Mouse (Mus musculus) R1 (cell line): Measurements from ENCODE around the gene Adarb2.
"Not testable (repeated sequence)": the region's sequence is repeated elsewhere in the genome, so short reads cannot be mapped to it uniquely, and the experiment has no call there.

Source experiments
- DNase-seq: peaks from one replicate; pipeline ENCODE4 v3.0.0-alpha.2; 2018; ENCODE audit warnings: low read depth, low spot score

Adarb2 gene

GRCm38 (mm10) chr13:8584257-8585005, 381.8 kb downstream of the Adarb2 start:
- DNase-seq, result no peak

GRCm38 (mm10) chr13:8587447-8587846, 384.8 kb downstream of the Adarb2 start:
- DNase-seq, result no peak

GRCm38 (mm10) chr13:8590460-8590859, 387.8 kb downstream of the Adarb2 start:
- no peak for DNase-seq

GRCm38 (mm10) chr13:8596977-8597646, 394.4 kb downstream of the Adarb2 start:
- no peak for DNase-seq

- DNase-seq, result no peak
Observed at GRCm38 (mm10) chr13:8597647-8598017, 395.0 kb downstream of the Adarb2 start.

GRCm38 (mm10) chr13:8605645-8606044, 403.0 kb downstream of the Adarb2 start:
- no peak for DNase-seq

- no peak for DNase-seq
Observed at GRCm38 (mm10) chr13:8608040-8608439, 405.4 kb downstream of the Adarb2 start.

GRCm38 (mm10) chr13:8608918-8609317, 406.3 kb downstream of the Adarb2 start:
- DNase-seq, result not testable (repeated sequence)

GRCm38 (mm10) chr13:8610956-8611355, 408.3 kb downstream of the Adarb2 start:
- DNase-seq, result no peak

GRCm38 (mm10) chr13:8612618-8613391, 410.1 kb downstream of the Adarb2 start:
- no peak for DNase-seq

GRCm38 (mm10) chr13:8616685-8617084, 414.0 kb downstream of the Adarb2 start:
- no peak for DNase-seq

- no peak for DNase-seq
Observed at GRCm38 (mm10) chr13:8622263-8622662, 419.6 kb downstream of the Adarb2 start.

- DNase-seq, result no peak
Observed at GRCm38 (mm10) chr13:8629565-8629964, 426.9 kb downstream of the Adarb2 start.

- no peak for DNase-seq
Observed at GRCm38 (mm10) chr13:8631618-8632017, 429.0 kb downstream of the Adarb2 start.

- no peak for DNase-seq
Observed at GRCm38 (mm10) chr13:8632072-8632471, 429.4 kb downstream of the Adarb2 start.

- DNase-seq, result peak; percentile 33
Observed at GRCm38 (mm10) chr13:8633385-8634337, 431.0 kb downstream of the Adarb2 start.

- no peak for DNase-seq
Observed at GRCm38 (mm10) chr13:8642084-8642483, 439.4 kb downstream of the Adarb2 start.

GRCm38 (mm10) chr13:8643920-8644319, 441.3 kb downstream of the Adarb2 start:
- DNase-seq, result no peak

GRCm38 (mm10) chr13:8644805-8645679, 442.4 kb downstream of the Adarb2 start:
- no peak for DNase-seq

GRCm38 (mm10) chr13:8649261-8649660, 446.6 kb downstream of the Adarb2 start:
- no peak for DNase-seq
